Mouse (Mus musculus): ENCODE measurements around the gene Serinc5. TPM values are rescaled to one million over a fixed set of nuclear protein-coding genes. Genes with fewer than 3 reads are reported as not detected.

Gene Serinc5
- polyA plus RNA-seq, 1 experiment from 2014 or later, result 21.0 TPM

DNA sequence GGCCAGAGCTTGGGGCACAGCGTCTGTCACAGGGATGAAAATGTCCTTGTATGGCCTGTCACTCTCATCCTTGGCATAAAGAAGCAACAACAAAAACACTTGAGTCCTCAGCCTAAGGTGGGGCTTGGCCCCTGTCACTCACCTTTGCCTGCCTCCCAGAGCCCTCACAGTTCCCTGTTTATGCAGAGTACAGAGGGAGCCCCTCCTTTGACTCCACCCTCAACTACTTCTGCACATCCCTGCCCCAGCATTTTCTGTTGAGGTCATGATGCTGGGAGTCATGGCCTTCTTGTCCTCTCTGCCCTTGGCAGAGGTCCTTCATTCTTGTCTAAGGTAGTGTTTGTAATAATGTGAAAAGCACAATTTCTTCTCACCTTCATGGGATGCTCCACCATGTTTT, 97.6 kb downstream of the Serinc5 start:
- H3K9ac ChIP-seq (ENCODE audit: low read length), result no peak overlapping the region

GRCm38 (mm10) chr13:92709535-92709934, 98.6 kb downstream of the Serinc5 start:
- ATAC-seq (ENCODE audit: insufficient read depth, low FRiP score, low TSS enrichment) (no peak), DNase-seq (ENCODE audit: low spot score) (no peak)
- WGBS, result 8% methylated on average over 3 of the region's 3 CpGs
- no peak overlapping the region for H3K4me3 ChIP-seq (ENCODE audit: low read depth, low read length)
- no peaks in the 10 kb centered on the region for H3K27me3 ChIP-seq (ENCODE audit: control insufficient read depth, insufficient read depth, low read length)
- H3K9me3 ChIP-seq (ENCODE audit: control insufficient read depth, low read length), result no peaks in the 10 kb centered on the region
- no peak overlapping the region for H3K9ac ChIP-seq (ENCODE audit: low read length)
- peaks cover 10% of the 10 kb centered on the region for H3K4me1 ChIP-seq (ENCODE audit: control insufficient read depth, insufficient read depth, low read length)
- H3K27ac ChIP-seq (ENCODE audit: low read depth, low read length), result no peak overlapping the region
- H3K4me2 ChIP-seq (ENCODE audit: low read depth), result no peak overlapping the region
- H3K36me3 ChIP-seq (ENCODE audit: control insufficient read depth, insufficient read depth, low read length), result no peaks in the 10 kb centered on the region

More for the DNA sequence above, 97.6 kb downstream of the Serinc5 start:
- H3K4me1 ChIP-seq (ENCODE audit: control insufficient read depth, insufficient read depth, low read length), result peaks cover 12% of the 10 kb centered on the region
- WGBS, result 78% methylated on average over 1 of the region's 1 CpGs
- H3K36me3 ChIP-seq (ENCODE audit: control insufficient read depth, insufficient read depth, low read length), result no peaks in the 10 kb centered on the region
- H3K9me3 ChIP-seq (ENCODE audit: control insufficient read depth, low read length), result no peaks in the 10 kb centered on the region
- H3K4me3 ChIP-seq (ENCODE audit: low read depth, low read length), result no peak overlapping the region
- ATAC-seq (ENCODE audit: insufficient read depth, low FRiP score, low TSS enrichment) (no peak), DNase-seq (ENCODE audit: low spot score) (no peak)
- H3K27me3 ChIP-seq (ENCODE audit: control insufficient read depth, insufficient read depth, low read length), result no peaks in the 10 kb centered on the region
- no peak overlapping the region for H3K4me2 ChIP-seq (ENCODE audit: low read depth)
- H3K27ac ChIP-seq (ENCODE audit: low read depth, low read length), result no peak overlapping the region

DNA sequence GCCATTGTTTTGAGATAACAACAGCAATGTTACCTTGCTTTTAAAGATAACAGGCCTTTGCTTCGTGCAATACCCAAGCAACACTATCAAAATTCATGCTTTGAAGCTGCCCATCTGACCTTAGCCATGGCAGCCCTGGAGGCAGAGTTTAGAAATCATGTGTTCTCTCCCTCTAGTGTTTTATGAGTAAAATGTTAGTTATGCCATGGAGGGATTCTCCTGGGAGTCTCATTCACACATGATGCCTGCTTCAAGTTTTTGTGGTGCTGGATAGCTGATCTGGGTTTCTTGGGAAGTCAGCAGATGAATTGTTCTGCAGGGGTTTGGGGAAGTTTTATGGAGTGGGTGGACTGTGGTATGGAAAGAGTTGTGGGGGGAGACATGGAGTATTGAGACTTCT, 99.5 kb downstream of the Serinc5 start:
- H3K4me2 ChIP-seq (ENCODE audit: low read depth), result no peak overlapping the region
- H3K4me3 ChIP-seq (ENCODE audit: low read depth, low read length), result no peak overlapping the region
- peaks cover 7% of the 10 kb centered on the region; the same call in 1 of the 2 replicates for H3K4me1 ChIP-seq (ENCODE audit: control insufficient read depth, insufficient read depth, low read length)
- H3K9me3 ChIP-seq (ENCODE audit: control insufficient read depth, low read length), result no peaks in the 10 kb centered on the region
- WGBS, result 84% methylated on average over 1 of the region's 1 CpGs
- no peaks in the 10 kb centered on the region for H3K27me3 ChIP-seq (ENCODE audit: control insufficient read depth, insufficient read depth, low read length)
- ATAC-seq (ENCODE audit: insufficient read depth, low FRiP score, low TSS enrichment), result no peak
- no peak for DNase-seq (ENCODE audit: low spot score)
- no peak overlapping the region for H3K9ac ChIP-seq (ENCODE audit: low read length)
- H3K27ac ChIP-seq (ENCODE audit: low read depth, low read length), result no peak overlapping the region
- no peaks in the 10 kb centered on the region for H3K36me3 ChIP-seq (ENCODE audit: control insufficient read depth, insufficient read depth, low read length)

DNA sequence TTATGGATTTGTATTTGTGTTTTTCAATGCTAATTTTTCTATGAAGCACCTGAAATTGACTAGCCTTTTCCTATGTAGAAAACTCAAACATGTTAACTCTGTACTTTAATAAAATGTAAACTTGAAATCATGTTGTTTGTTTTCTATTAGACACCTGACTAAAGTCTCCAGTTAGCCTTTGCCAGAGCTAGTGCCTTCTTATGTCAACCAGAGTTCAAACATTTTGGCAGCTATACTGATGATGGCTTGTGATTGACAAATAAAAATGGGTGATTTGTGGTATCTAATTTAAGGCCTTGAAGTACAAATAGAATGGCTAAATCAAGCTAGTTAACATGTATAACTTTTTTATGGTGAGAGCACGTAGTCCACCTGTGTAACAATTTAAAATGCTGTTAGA, 100.9 kb downstream of the Serinc5 start:
- ATAC-seq (ENCODE audit: insufficient read depth, low FRiP score, low TSS enrichment) (no peak), DNase-seq (ENCODE audit: low spot score) (no peak)
- Histone ChIP-seq H3K27ac (ENCODE audit: low read depth, low read length) (no peak overlapping the region), H3K9me3 (ENCODE audit: control insufficient read depth, low read length) (no peaks in the 10 kb centered on the region), H3K4me1 (ENCODE audit: control insufficient read depth, insufficient read depth, low read length) (peaks cover 7% of the 10 kb centered on the region; the same call in 1 of the 2 replicates), H3K36me3 (ENCODE audit: control insufficient read depth, insufficient read depth, low read length) (no peaks in the 10 kb centered on the region), H3K27me3 (ENCODE audit: control insufficient read depth, insufficient read depth, low read length) (no peaks in the 10 kb centered on the region), H3K9ac (ENCODE audit: low read length) (no peak overlapping the region), H3K4me2 (ENCODE audit: low read depth) (no peak overlapping the region), H3K4me3 (ENCODE audit: low read depth, low read length) (no peak overlapping the region)
- WGBS, result 89% methylated on average over 1 of the region's 1 CpGs

DNA sequence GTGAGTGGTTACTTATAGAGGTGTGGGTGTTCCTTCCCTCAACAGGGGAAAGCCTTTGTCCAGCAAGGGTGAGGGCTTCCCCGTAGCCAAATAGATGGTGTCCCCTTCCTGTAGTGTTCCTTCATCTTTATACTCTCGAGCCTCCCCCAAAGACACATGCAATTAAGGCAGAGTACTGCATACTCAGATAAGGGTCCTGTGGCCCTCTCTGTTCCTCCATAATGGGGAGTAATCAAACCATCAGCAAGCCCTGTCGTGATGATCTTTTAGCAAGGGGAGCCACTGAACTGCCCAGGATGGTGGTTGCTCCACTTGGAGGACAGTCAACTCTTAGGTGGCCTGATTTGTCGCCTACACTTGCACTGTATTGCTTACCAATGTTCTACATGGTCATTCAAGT, 101.7 kb downstream of the Serinc5 start:
- no peak overlapping the region for H3K9ac ChIP-seq (ENCODE audit: low read length)
- no peak overlapping the region for H3K4me3 ChIP-seq (ENCODE audit: low read depth, low read length)
- no peaks in the 10 kb centered on the region for H3K36me3 ChIP-seq (ENCODE audit: control insufficient read depth, insufficient read depth, low read length)
- no peaks in the 10 kb centered on the region for H3K9me3 ChIP-seq (ENCODE audit: control insufficient read depth, low read length)
- H3K27ac ChIP-seq (ENCODE audit: low read depth, low read length), result no peak overlapping the region
- no peak for DNase-seq (ENCODE audit: low spot score)
- no peaks in the 10 kb centered on the region for H3K27me3 ChIP-seq (ENCODE audit: control insufficient read depth, insufficient read depth, low read length)
- H3K4me1 ChIP-seq (ENCODE audit: control insufficient read depth, insufficient read depth, low read length), result peaks cover 7% of the 10 kb centered on the region; the same call in 1 of the 2 replicates
- ATAC-seq (ENCODE audit: insufficient read depth, low FRiP score, low TSS enrichment), result no peak
- no peak overlapping the region for H3K4me2 ChIP-seq (ENCODE audit: low read depth)
- WGBS, result 88% methylated on average over 4 of the region's 4 CpGs

- Histone ChIP-seq H3K4me3 (ENCODE audit: low read depth, low read length) (no peak overlapping the region), H3K36me3 (ENCODE audit: control insufficient read depth, insufficient read depth, low read length) (no peaks in the 10 kb centered on the region), H3K27ac (ENCODE audit: low read depth, low read length) (no peak overlapping the region), H3K9ac (ENCODE audit: low read length) (no peak overlapping the region), H3K4me2 (ENCODE audit: low read depth) (no peak overlapping the region), H3K9me3 (ENCODE audit: control insufficient read depth, low read length) (no peaks in the 10 kb centered on the region), H3K4me1 (ENCODE audit: control insufficient read depth, insufficient read depth, low read length) (no peaks in the 10 kb centered on the region), H3K27me3 (ENCODE audit: control insufficient read depth, insufficient read depth, low read length) (no peaks in the 10 kb centered on the region)
- DNase-seq (ENCODE audit: low spot score) (no peak), ATAC-seq (ENCODE audit: insufficient read depth, low FRiP score, low TSS enrichment) (no peak)
- 96% methylated on average over 3 of the region's 3 CpGs for WGBS
Measured at GRCm38 (mm10) chr13:92717851-92718665, 107.2 kb downstream of the Serinc5 start.

- DNase-seq (ENCODE audit: low spot score) (no peak), ATAC-seq (ENCODE audit: insufficient read depth, low FRiP score, low TSS enrichment) (no peak)
- no peak overlapping the region for H3K9ac ChIP-seq (ENCODE audit: low read length)
- H3K4me1 ChIP-seq (ENCODE audit: control insufficient read depth, insufficient read depth, low read length), result no peaks in the 10 kb centered on the region
- WGBS, result 86% methylated on average over 4 of the region's 4 CpGs
- H3K4me2 ChIP-seq (ENCODE audit: low read depth), result no peak overlapping the region
- no peaks in the 10 kb centered on the region for H3K36me3 ChIP-seq (ENCODE audit: control insufficient read depth, insufficient read depth, low read length)
- no peaks in the 10 kb centered on the region for H3K27me3 ChIP-seq (ENCODE audit: control insufficient read depth, insufficient read depth, low read length)
- no peaks in the 10 kb centered on the region for H3K9me3 ChIP-seq (ENCODE audit: control insufficient read depth, low read length)
- no peak overlapping the region for H3K4me3 ChIP-seq (ENCODE audit: low read depth, low read length)
- no peak overlapping the region for H3K27ac ChIP-seq (ENCODE audit: low read depth, low read length)
Measured at GRCm38 (mm10) chr13:92721006-92721405, 110.1 kb downstream of the Serinc5 start.

DNA sequence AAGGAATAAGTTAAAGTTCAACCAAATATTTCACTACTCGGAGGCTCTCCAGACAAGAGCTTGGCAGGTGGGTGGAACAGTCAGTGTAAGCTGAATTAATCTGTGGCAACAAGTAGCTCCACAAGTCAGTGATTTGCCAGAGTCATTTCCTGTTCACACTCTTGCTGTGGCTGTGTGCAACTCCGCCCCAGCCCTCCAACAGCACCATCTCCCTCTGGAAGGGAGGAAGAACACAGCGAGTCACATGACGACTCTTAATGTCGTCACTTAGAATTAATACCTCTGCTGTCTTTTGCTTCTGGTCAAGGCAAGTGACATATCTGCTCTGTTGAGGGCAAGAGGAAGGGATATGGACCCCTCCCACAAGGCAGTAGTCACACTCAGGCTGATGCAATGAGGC, 111.5 kb downstream of the Serinc5 start:
- Histone ChIP-seq H3K27me3 (ENCODE audit: control insufficient read depth, insufficient read depth, low read length) (no peaks in the 10 kb centered on the region), H3K4me3 (ENCODE audit: low read depth, low read length) (no peak overlapping the region), H3K9me3 (ENCODE audit: control insufficient read depth, low read length) (no peaks in the 10 kb centered on the region), H3K36me3 (ENCODE audit: control insufficient read depth, insufficient read depth, low read length) (no peaks in the 10 kb centered on the region), H3K9ac (ENCODE audit: low read length) (no peak overlapping the region), H3K4me1 (ENCODE audit: control insufficient read depth, insufficient read depth, low read length) (no peaks in the 10 kb centered on the region), H3K27ac (ENCODE audit: low read depth, low read length) (no peak overlapping the region), H3K4me2 (ENCODE audit: low read depth) (no peak overlapping the region)
- 71% methylated on average over 5 of the region's 5 CpGs for WGBS
- DNase-seq (ENCODE audit: low spot score), result no peak
- no peak for ATAC-seq (ENCODE audit: insufficient read depth, low FRiP score, low TSS enrichment)

- Histone ChIP-seq H3K9ac (ENCODE audit: low read length) (no peak overlapping the region), H3K4me1 (ENCODE audit: control insufficient read depth, insufficient read depth, low read length) (no peaks in the 10 kb centered on the region)
Measured at GRCm38 (mm10) chr13:92729811-92730210, 118.9 kb downstream of the Serinc5 start.

More at GRCm38 (mm10) chr13:92729811-92730210, 118.9 kb downstream of the Serinc5 start:
- H3K9me3 ChIP-seq (ENCODE audit: control insufficient read depth, low read length), result no peaks in the 10 kb centered on the region
- H3K4me3 ChIP-seq (ENCODE audit: low read depth, low read length), result no peak overlapping the region
- no peak overlapping the region for H3K4me2 ChIP-seq (ENCODE audit: low read depth)
- ATAC-seq (ENCODE audit: insufficient read depth, low FRiP score, low TSS enrichment) (no peak), DNase-seq (ENCODE audit: low spot score) (no peak)
- H3K27ac ChIP-seq (ENCODE audit: low read depth, low read length), result no peak overlapping the region
- no peaks in the 10 kb centered on the region for H3K27me3 ChIP-seq (ENCODE audit: control insufficient read depth, insufficient read depth, low read length)
- WGBS, result 67% methylated on average over 13 of the region's 13 CpGs
- H3K36me3 ChIP-seq (ENCODE audit: control insufficient read depth, insufficient read depth, low read length), result no peaks in the 10 kb centered on the region
